Mouse (Mus musculus) A20 (cell line): ENCODE results near the gene Dstyk.

Experiments used
- DNase-seq: peaks from one replicate; pipeline ENCODE4 v3.0.0-alpha.2; 2011; ENCODE audit warnings: low read depth, low spot score

The Dstyk gene

DNA sequence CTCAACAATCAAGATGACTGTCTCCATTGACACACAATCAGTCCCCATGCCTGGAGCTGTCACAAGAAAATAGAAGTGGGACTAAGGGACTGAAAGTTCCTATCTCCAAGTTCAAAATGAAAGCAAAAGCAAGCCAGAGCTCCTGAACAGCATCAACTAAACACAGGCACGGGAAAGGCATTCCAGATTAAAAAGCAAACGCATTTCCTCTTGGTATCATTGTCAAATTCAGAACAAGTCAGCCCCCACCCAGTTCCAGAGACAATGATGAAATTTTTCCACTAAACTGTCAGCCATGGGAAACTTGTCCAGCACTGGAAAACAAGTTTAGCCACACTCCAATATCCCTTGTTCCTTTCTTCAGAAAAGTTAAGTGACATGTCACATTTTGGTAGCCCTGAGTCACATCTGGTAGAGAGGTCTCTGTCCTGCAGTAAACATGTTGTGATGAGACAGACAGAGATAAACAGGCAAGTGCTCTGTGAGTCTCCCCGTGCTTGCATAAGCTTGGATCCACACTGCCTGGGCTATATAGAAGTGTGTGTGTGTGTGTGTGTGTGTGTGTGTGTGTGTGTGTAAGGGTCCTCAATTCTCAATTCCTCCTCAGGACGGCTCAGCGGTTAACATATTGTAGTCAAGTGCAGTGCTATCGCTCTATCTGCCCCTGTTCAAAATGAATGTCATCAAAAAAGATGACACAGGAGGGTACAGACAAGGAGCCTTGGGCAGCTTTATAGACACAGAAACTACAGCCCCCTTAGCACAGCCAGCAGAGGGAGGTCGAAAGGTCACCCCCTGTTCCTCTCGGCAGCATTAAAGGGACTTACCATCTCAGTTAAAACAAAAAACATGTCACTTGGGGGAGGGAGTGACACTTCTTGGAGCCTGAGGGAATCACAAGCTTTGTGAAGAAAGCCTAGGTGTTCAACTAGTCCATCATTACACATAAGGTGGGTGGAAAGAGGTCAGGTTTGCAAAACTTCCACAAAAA lies 28.2 kb upstream of the Dstyk start:
- no peak for DNase-seq

DNA sequence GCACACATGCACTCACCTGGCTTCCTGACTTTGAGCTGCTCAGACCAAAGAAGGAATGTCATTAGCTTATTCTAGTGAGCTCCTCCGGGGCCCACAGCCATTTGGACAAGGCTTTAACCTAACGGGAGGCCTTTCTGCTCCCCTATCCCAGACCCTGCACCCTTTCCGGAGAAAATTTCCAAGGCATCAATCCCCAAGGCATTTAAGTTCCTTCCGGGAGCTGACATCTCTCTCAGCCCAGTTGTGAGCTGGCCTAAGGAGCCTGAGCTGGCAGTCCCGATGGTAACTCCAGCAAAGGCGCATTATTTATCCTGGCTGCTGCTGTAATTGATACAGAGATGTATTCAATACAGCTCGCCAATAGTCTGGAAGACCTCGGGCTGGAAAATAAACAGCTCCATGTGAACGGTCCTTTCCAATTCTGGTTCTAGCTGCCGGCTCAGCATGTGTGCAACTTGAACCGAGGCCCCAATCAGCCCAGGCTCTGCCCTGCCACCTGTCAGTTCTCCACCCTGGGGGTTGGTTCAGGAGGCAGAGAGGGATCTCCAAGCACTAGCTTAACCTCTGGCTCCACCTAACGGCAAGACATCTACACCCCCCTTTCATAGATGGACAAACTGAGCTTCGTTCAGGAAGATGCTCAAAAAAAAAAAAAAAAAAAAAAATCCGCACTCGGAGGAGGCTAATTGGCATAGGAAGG lies 27.3 kb upstream of the Dstyk start:
- DNase-seq = peak; percentile 40

DNA sequence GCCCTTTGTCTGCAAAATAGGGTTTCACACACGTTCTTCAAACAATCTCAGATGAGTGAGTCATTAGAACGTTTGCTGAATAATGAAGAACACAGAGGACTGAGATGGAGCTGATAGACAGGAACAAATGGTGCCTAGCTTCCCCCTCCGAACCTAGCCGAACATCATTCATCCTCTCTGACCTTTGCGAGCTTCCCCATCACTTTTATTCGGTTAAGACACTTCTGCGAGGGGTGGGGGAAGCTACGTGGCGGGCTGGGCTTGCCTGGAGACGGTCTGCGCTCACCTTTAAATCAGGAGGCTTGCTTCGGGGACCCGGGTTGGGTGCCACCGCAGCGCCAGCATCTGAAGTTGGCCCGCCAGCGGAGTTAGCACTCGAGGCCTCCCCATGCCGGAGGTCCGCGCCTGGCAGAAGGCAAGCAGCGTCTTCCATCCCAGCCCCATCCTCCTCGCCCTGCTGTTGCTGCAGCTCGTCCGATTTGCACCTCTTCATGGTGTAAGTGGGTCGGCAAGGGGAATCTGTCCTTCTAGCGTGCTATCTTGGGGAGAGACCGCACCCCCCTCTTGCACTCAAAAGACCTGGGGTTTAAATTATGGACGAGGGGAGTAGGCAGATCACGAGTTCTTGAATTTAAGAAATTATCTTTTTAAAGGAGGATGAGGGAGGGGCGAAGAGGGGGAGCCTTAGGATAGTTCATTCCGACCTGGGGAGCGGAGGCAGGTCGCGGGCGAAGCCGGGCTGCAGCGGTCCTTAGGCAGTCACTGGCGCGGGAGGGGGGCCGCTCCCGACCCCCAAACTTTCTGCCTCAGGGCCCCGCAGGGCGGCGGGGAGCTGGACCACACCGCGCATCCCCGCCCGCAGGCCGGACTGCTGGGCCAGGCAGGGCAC lies 26.4 kb upstream of the Dstyk start, which contains the start of gene Tmcc2:
TSS of gene Tmcc2 (minus strand) at position 591 of the 889 bp plus-strand sequence.
- DNase-seq = no peak

DNA sequence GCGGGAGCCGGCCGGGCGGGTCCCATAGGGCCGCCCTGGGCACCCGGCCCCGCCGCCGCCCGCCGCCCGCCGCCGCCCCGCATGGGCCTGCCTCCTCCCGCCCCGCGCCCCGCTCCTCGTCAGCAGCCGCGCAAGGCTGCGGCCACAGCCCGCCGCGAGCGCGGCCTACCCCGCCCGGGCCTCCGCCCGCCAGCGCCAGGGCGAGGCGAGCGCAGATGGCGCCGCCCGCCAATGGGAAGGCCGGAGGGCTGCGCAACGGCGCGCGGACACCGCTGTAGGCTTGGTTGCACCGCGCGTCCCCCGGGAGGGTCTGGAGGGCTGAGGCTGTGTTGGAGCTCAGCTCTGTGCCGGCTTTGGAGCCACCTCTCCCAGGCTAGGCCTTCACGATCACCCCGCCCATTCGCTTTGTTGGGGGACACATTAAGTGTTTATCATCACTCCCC lies 25.8 kb upstream of the Dstyk start:
- no peak for DNase-seq

DNA sequence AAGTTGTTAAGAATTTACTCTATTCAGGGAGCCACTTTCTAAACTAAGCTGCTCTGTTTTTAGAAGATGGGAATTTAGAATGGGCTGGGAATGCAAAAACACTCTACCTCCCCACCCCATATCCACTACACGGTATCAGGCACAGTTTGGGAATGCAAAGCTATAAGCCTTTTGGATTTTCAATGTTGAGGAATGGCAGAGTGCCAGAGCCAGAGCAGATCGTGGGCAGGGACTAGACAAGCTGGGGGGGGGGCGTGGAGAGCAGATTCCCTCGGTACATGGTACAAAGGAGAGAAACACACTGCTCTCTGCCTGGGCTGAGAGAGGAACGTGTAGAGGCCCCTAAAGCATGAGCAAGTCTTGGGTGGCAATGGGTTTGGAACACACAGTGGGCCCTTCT lies 24.5 kb upstream of the Dstyk start:
- DNase-seq = no peak

DNA sequence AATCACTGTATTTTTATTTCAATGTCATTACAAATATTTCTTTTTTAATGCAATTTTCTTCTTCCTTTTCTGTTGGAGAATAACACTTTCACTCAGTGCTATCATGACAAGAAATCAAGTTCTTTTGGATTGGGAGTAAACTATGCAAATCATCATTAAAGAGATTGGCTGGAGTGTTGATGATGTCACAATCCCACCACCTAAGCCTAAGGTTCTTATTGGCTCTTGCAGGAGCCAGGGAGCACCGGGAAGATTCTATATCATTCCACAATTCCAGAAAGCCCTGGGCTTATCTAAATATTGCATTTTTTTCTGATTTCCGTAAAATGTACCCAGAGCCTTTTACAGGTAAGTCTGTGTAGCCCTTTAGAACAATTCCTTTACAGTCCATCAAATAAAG lies 20.6 kb upstream of the Dstyk start:
- no peak for DNase-seq

DNA sequence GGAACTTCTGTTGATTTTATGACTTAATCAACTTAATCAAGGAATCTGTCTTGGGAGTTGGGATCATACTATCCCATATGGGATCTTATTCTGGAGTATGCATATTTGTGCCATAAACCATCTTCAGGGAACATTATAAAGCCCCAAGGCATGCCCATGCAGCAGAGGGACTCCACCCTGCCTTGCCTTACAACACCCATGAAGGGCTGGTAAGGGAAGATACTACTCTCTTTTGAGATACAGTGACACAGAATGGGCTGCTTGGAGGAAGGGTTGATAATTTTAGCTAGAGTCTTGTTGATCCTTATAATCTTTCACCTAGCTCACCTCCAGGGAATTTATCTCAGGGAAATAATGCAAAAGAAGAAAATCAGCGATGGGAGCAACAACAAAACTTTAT lies 16.8 kb upstream of the Dstyk start:
- no peak for DNase-seq

DNA sequence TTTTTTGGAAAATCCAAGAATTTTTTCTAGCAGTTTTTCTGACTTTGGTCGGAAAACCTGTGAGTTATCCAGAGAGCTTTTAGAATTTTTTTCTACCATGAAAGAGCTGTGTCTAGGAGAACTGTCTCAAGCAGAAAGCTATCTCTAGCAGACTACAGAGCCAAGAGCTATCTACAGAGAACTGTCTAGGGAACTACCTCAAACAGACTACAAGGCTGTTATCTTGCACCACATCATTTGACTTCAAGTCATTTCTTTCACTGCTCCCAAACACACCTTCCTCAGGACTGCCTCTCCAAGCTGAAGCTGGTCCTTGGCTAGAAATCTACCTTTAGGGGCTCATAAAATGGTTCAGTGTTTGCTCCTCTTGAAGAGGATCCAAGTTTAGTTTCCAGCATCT lies 15.5 kb upstream of the Dstyk start:
- no peak for DNase-seq

DNA sequence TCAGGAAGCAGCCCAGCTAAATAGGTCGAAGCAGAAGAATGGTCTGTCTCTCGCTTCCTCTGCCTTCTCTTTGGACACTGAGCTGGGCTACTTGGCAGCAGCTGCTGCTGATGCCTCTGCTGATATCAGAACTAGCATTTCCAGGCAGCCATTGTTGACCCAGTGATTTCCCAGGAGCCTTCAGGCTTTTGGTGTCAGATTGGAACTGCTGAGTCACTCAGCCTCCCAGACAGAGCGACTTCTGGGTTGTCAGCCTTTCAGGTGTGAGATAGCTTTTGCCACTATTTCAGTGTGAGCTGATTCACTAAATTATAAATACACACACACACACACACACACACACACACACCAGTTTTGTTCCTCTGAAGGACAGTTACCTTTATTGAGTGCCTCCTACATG lies 6.7 kb upstream of the Dstyk start:
- no peak for DNase-seq

DNA sequence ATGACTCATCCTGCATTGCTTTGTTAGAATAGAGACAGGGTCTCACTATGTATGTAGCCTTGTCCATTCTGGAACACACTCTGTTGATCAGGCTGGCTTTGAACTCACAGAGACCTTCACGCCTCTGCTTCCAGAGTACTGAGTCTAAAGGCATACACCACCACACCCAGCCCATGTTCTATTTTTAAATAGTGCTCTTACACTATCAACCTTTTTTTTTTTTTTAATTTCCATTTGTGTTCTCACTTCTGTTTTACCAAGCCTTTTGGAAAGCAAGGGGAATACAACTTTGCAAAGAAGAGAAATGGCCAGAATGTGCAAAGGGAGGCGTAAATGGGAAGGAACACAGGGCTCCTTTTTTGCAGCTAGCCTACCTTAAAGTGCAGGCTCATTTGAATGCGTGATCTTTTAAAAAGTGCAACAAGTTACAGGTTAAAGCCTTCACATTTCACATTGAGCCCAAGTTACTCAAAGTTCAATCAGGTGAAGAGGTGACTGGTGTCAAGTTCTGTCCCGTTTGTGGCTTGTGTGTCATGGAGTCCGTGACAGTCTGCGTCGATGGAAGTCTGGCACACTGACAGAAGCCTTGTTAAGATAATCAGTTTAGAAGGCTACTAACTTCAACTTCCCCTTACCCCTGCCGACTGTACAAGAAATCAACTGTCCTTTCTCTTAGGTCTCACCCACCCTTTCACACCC lies 962 bp upstream of the Dstyk start:
- peak; percentile 52 for DNase-seq

DNA sequence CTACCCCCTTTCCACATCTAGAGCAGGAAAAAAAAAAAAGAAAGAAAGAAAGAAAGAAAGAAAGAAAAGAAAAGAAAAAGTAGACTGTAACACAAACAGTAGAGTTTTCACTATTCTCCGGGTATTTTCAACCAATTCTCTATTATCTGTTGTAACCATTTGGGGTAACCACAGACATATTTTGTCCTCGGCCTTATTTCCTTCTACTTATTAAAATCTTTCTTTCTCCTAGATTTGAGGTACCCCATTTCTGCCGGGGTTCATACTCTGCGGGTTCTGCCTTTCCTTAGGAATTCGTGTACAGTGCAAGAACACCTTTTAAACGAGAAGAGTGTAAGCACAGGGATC lies 438 bp upstream of the Dstyk start:
- DNase-seq = no peak

DNA sequence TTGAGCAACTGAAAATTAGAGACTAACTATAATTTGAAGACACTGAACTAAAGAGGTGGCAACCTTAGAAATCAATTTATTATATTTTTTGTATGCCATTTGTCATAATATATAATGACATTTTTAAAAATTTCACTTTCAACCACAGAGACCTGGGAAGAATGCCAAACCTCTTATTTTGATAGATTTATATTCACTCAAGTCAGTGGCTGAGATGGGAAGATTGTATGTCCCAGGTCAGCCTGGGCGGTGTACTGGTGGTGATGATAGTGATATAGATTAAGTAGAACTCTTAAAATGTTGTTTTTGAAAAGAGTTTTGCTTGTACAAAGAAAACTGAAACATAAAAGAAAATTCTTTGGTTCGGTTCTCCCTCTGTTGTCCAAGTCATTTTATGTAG lies 2.9 kb downstream of the Dstyk start:
- no peak for DNase-seq

DNA sequence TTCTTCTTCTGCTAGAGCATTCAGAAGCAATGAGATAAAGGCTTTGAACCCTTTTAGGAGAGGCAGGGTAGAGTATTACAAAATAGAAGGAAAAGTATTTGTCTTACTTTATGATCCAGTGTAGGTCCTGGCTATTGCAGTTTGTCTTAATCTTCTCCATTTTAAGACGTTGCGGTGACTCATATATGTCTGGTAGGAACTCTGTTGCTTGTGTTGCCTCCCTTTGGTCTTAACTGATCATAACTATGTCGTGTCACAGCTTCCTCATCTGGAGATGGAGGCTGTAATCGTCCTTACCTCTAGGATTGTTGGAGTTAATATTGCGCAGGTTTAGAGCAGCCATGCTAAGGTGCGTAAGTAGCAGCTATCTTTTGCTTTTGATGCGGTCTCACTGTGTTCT lies 3.3 kb downstream of the Dstyk start:
- DNase-seq = no peak

DNA sequence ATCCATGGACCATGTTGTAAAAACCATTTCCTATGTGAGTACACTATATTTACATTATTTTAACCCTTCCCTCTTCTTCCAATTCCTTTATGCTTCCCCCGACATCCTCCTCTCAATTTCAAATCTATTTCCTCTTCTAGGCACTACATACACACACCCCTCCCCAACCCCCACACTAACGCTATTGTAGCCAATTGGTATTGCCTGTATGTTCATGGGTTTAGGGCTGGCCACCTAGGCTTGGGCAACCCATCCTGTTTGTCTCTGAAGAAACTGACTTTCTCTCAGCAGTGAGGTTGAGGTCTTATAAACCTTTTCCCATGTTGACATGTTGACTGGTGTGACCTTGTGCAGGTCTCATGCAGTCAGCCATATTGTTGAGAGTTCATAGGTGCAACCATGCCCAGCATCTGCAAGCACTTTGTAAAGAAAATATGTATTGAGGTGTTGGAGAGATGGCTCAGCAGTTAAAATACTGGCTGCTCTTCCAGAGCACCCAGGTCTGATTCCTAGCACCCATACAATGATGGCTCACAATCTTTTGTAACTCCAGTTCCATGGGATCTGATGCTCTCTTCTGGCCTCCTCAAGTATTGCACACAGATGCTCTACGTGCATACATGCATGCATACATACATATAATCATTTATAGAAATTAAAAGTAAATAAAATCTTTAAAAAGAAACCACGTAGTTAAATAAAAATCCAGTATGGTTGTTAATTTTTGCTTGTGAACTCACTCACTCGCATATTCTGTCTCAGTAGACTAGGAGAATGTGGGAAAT lies 5.7 kb downstream of the Dstyk start:
- peak; percentile 16 for DNase-seq

DNA sequence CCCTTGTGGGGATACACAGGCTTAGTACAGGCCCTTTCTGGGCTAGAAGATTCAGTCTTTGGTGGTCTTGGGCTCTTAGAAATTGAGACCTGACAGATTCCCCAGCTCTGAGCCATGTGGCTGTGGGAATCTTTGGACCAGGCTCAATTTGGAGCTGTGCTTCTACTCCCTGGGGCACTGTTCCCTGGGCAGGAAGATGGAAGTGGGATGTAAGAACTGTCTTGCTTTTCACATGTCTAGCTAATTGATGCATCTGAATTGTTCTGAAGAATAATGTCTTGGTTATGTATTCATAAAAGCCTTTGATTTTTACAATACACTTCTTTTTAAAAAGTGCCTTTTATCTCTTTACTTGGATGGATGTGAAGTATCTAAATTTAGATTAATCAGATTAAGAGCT lies 8.2 kb downstream of the Dstyk start:
- no peak for DNase-seq

DNA sequence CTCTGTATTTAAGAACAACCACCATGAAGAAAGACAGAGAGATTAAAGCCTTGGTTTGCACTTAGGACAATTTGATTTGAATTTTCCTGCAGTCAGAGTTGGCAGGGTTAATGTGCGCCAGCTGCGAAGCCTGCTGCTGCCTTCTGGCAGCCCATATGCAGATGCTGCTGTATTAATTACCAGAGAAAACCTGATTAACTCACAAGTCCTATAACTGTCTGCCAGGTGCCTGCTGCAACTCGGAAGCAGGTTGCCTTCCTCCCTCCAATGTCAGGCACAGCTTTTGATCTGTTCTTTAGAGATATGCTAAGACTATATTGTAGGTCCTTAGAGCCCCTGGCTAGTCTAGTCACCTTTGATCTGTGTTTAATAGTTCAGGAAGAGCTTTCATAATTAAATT lies 13.5 kb downstream of the Dstyk start:
- DNase-seq = no peak

DNA sequence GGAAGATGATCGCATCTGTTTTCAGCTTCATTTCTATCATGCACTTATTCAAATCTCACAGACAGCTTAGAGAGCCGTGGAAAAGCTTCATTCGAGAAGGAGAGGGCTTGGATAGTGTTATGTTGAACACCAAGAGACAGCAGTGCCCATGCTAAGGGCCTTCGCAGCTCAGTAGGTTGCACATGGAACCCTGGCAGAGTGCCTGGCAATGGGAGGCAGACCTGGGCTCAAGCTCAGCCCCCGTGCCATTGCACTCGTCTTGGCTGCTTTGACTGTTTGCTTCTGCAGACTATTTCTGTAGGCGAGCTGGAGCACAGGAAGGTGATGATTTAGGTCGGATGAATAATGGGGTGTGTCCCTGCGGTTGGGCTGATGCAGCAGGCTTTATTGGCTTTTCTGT lies 14.4 kb downstream of the Dstyk start:
- no peak for DNase-seq

DNA sequence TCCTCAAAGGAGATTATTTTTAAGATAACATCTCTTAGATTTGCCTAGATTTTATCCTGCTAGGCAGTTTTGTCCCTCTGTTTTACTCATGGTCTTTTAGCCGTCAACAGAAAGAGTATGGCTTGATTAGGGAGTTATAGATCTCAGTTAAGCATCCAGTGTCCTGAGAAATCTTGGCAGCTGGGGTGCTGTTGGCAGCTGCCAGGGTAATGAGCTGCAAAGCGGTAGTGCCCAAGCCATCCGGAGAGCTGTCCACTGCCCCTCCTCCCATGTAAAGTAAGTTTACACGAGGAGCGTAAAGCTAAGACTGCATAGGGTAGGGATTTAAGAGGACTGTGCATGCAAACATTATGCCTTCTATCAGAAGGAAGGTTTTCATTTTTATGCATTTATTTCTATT lies 16.0 kb downstream of the Dstyk start:
- no peak for DNase-seq

DNA sequence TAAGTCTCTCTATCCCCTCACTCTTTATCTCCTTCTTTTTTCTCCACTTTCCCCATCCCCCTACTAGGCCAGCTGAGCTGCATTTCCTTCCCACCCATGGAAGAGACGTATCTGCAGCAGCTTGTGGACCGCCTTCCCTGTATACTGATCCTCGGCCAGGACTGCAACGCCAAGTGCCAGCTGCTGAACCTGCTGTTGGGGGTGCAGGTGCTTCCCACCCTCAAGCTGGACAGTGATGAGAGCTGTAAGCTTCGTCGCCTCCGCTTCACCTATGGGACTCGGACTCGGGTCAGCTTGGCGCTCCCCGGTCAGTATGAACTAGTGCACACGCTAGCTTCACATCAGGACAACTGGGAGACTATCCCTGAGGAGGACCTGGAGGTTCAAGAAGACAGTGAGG lies 16.7 kb downstream of the Dstyk start:
- DNase-seq = no peak

DNA sequence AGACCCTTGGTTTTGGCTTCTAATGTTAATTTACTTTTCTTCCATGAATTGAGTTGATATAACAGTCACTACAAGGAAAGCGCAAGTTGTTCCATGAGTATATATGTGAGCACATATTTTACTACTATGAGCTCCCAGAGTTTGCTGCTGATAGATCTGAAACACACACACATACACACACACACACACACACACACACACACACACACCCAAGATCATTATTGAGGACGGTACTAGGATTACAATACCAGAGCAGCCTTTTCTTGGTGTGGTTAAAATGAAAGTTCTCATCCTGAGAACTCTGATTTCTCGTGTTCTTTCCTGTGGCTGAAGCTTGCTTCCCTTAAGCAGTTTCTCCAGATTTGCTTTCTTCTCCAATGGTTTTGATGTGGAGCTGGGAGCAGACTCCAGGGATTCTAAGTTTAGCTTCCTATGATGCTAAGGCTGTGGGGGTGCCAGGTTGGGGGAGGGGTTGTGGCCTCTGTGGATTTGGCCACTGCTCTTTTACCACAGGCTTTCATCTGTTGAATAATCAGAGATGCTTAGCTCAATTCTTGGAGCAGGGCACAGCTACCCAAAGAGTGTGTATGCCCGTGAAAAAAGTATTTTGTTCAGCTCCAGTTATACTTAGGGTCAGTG lies 19.1 kb downstream of the Dstyk start:
- no peak for DNase-seq
